Mouse (Mus musculus) kidney, embryonic 14.5 days (tissue): ENCODE data around the gene Gnl1. TPM values are rescaled to one million over a fixed set of nuclear protein-coding genes. Genes with fewer than 3 reads are reported as not detected.

Source experiments
- ATAC-seq: fragments of 200-750 bp; cut with Nextera tagmentation; 2 replicates; pipeline ENCODE4 v1.8.0; 2017; ENCODE audit warnings: moderate number of reproducible peaks, mild to moderate bottlenecking, moderate TSS enrichment, moderate library complexity; ENCODE audit not compliant: low FRiP score, low TSS enrichment
- H3K27ac ChIP-seq: fragments of 300-500 bp; sonication (generic); 2 replicates; pipeline ENCODE4 v1.5.1; 2014; ENCODE audit warnings: low read depth, mild to moderate bottlenecking, low read length, moderate library complexity, mixed read lengths
- H3K27me3 ChIP-seq: fragments of 300-500 bp; sonication (generic); 2 replicates; pipeline ENCODE4 v1.6.1; 2014; ENCODE audit warnings: mild to moderate bottlenecking, low read length; ENCODE audit not compliant: control insufficient read depth, insufficient read depth
- H3K36me3 ChIP-seq: fragments of 300-500 bp; sonication (generic); 2 replicates; pipeline ENCODE4 v1.6.1; 2014; ENCODE audit warnings: low read length, mixed read lengths; ENCODE audit not compliant: control insufficient read depth, insufficient read depth
- H3K4me1 ChIP-seq: fragments of 300-500 bp; sonication (generic); 2 replicates; pipeline ENCODE4 v1.6.1; 2014; ENCODE audit warnings: low read length, mixed read lengths; ENCODE audit not compliant: control insufficient read depth, insufficient read depth
- H3K4me2 ChIP-seq: fragments of 300-500 bp; sonication (generic); replicated peaks from 2 replicates; pipeline ENCODE4 v1.6.1; 2014; ENCODE audit warnings: low read depth, mild to moderate bottlenecking, low read length
- H3K4me3 ChIP-seq: fragments of 300-500 bp; sonication (generic); 2 replicates; pipeline ENCODE4 v1.5.1; 2014; ENCODE audit warnings: mild to moderate bottlenecking, low read length
- H3K9ac ChIP-seq: fragments of 300-500 bp; sonication (generic); 2 replicates; pipeline ENCODE4 v1.6.1; 2014; ENCODE audit warnings: low read depth, mild to moderate bottlenecking, low read length, moderate library complexity
- H3K9me3 ChIP-seq: fragments of 300-500 bp; sonication (generic); 2 replicates; pipeline ENCODE4 v1.6.1; 2016; ENCODE audit warnings: low read length; ENCODE audit not compliant: control insufficient read depth
- WGBS: fragments of 180-500 bp; shearing (Covaris S2); extraction: QIAGEN DNeasy Blood & Tissue Kit; methylation state at CpG from one replicate; pipeline ENCODE4 v1.1.7; 2014; 5-methylcytosine and 5-hydroxymethylcytosine counted together
- polyA plus RNA-seq: library from polyadenylated mRNA; unstranded; fragments of >200 nt; fragmentation: Nextera tagmentation; extraction: Ambion mirVana; gene quantifications from 2 replicates; pipeline ENCODE4 v1.2.1, GENCODE M21; 2014

The Gnl1 gene
- polyA plus RNA-seq, 1 experiment from 2014 or later: 44.5 TPM

DNA sequence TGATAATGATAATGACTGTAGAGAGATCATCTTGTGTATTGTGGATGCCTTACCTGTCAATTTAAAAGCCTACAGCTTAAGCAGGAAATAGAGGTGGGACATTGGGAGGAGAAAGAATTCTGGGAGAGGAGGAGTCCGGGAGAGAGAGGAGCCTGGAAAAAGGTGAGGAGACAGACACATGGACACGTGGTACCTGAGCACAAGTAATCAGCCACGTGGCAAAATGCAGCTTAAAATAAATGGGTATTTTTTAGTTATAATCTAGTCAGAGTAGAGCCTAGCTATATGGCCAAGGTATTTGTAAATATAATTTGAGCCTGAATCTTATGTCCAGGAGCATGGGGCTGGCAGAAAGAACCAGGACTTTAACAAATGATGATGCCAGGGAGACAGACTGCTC lies 39.9 kb downstream of the Gnl1 start:
- no peak overlapping the region for H3K4me3 ChIP-seq
- H3K27me3 ChIP-seq: no peaks in the 10 kb centered on the region
- peaks cover 6% of the 10 kb centered on the region for H3K4me1 ChIP-seq
- H3K9ac ChIP-seq: no peak overlapping the region
- no peak overlapping the region for H3K4me2 ChIP-seq
- H3K36me3 ChIP-seq: peaks cover under 1% of the 10 kb centered on the region; the same call in 1 of the 2 replicates
- WGBS: 68% methylated on average over 3 of the region's 3 CpGs
- no peak for ATAC-seq
- H3K9me3 ChIP-seq: no peaks in the 10 kb centered on the region
- H3K27ac ChIP-seq: no peak overlapping the region

DNA sequence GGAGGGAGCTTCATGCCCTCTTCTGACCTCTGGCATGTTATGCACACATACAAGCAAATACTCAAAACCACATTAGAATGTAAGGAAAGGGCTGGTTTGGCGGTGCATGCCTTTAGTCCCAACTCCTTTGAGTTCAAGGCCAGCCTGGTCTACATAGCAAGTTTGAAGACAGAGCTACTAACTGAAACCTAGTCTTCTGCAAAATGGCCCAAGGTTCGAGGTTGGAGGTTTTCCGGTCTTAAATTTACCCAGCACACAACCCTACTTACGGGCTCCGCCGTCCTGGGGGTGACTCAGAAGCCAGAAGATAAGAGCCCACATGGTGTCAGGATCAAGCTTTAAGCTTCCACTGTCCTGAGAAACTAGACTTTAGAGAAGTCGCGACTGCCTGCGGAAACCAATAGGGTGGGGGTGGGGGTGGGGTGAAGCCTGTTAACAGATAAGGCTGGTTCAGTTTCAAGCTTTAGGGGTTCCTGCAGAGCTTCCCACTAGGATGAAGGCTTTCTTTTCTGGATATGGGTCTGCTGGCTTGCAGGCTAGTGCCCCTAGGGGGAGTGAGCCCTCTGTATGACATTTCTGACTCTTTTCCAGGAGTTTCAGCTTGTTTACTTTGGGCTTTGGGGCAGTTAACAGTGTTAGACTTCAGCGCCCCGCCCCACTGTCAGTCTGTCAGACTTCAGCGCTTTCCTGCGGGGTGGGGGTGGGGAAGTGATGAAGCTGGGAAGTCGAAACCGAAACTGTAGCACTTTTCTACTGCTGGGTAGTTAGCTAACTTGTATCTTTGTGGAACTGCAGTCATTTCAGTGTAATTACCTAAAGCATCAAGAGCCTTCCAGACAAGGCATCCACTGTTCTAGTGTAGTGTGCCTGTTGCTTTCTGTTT lies 40.8 kb downstream of the Gnl1 start, which contains the start of gene H2-T24:
Gene H2-T24, minus strand, starts transcription at position 370 of the 883 bp plus-strand sequence.
- H3K27ac ChIP-seq: no peak within 1 kb of the TSS
- peaks cover 6% of the 10 kb centered on the region for H3K4me1 ChIP-seq
- H3K4me2 ChIP-seq: peak within 1 kb of the TSS; percentile 4; the same call in 1 of the 2 replicates
- no peaks in the 10 kb centered on the region for H3K9me3 ChIP-seq
- H3K27me3 ChIP-seq: no peaks in the 10 kb centered on the region
- H3K9ac ChIP-seq: no peak within 1 kb of the TSS
- no peak within 1 kb of the TSS for H3K4me3 ChIP-seq
- 38% methylated on average over 15 of the region's 15 CpGs for WGBS
- ATAC-seq: peak; percentile 36; the same call in 1 of the 2 replicates
- H3K36me3 ChIP-seq: no peaks in the 10 kb centered on the region

DNA sequence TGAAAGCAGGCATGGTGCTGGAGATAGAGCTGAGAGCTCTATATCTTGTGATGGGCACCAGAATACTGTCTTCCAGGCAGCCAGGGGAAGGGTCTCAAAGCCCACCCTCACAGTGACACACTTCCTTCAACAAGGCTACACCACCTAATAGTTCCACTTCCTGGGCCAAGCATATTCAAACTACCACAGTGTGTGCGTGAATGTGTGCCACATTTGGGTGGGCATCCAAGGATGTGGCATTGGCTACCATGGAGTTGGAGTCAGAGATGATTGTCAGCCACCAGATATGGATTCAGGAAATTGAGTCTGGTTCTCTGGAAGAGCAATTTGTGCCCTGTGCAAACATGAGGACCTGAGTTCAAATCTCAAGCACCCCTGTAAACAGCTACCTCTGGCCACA lies 41.7 kb downstream of the Gnl1 start:
- no peak overlapping the region for H3K4me3 ChIP-seq
- no peak overlapping the region for H3K9ac ChIP-seq
- peaks cover 6% of the 10 kb centered on the region for H3K4me1 ChIP-seq
- H3K9me3 ChIP-seq: no peaks in the 10 kb centered on the region
- no peaks in the 10 kb centered on the region for H3K27me3 ChIP-seq
- 90% methylated on average over 1 of the region's 1 CpGs for WGBS
- H3K36me3 ChIP-seq: no peaks in the 10 kb centered on the region
- H3K27ac ChIP-seq: no peak overlapping the region
- ATAC-seq: no peak
- no peak overlapping the region for H3K4me2 ChIP-seq

DNA sequence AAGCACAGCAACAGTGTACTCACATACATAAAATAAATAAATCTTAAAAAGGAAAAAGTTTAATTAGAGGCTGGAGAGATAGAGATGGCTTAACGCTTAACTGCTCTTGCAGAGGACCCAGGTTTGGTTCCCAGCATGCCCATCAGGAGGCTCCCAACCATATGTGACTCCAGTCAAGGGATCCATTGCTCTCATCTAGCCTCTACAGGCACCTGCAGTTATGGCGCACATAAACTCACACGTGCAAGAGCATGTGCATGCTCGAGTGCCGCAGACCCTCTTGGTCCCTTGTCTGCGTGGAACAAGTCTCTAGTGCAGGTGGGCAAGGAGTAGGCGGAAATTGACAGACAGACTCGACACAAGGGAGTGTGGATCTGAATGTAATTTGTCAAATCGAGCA lies 42.4 kb downstream of the Gnl1 start:
- H3K4me3 ChIP-seq: no peak overlapping the region
- H3K9ac ChIP-seq: no peak overlapping the region
- H3K36me3 ChIP-seq: no peaks in the 10 kb centered on the region
- no peak overlapping the region for H3K27ac ChIP-seq
- no peaks in the 10 kb centered on the region for H3K9me3 ChIP-seq
- H3K27me3 ChIP-seq: no peaks in the 10 kb centered on the region
- peaks cover 6% of the 10 kb centered on the region for H3K4me1 ChIP-seq
- 95% methylated on average over 9 of the region's 9 CpGs for WGBS
- H3K4me2 ChIP-seq: no peak overlapping the region
- ATAC-seq: no peak

DNA sequence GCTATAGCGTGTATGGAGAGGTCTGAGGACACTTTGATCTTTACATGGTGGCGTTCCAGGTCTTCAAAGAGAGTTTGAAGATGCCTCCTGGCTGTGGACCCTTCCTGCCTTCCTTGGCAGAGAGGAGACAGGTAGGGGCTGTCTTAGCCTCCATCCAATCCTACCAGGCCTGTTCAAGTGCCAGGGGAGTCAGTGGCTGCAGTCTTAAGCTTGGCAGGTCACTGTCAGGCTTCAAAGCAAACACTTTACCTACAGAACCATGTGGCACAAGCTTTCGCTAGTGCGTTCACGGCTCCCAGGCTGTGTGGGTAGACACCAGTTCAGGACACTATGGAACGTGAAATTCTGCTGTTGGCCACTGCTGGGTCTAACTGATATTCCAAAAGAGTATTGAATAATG lies 43.3 kb downstream of the Gnl1 start:
- H3K4me2 ChIP-seq: no peak overlapping the region
- peaks cover 6% of the 10 kb centered on the region for H3K4me1 ChIP-seq
- H3K36me3 ChIP-seq: no peaks in the 10 kb centered on the region
- H3K4me3 ChIP-seq: no peak overlapping the region
- no peaks in the 10 kb centered on the region for H3K27me3 ChIP-seq
- H3K9me3 ChIP-seq: no peaks in the 10 kb centered on the region
- H3K9ac ChIP-seq: no peak overlapping the region
- WGBS: 87% methylated on average over 6 of the region's 6 CpGs
- ATAC-seq: no peak
- H3K27ac ChIP-seq: no peak overlapping the region

DNA sequence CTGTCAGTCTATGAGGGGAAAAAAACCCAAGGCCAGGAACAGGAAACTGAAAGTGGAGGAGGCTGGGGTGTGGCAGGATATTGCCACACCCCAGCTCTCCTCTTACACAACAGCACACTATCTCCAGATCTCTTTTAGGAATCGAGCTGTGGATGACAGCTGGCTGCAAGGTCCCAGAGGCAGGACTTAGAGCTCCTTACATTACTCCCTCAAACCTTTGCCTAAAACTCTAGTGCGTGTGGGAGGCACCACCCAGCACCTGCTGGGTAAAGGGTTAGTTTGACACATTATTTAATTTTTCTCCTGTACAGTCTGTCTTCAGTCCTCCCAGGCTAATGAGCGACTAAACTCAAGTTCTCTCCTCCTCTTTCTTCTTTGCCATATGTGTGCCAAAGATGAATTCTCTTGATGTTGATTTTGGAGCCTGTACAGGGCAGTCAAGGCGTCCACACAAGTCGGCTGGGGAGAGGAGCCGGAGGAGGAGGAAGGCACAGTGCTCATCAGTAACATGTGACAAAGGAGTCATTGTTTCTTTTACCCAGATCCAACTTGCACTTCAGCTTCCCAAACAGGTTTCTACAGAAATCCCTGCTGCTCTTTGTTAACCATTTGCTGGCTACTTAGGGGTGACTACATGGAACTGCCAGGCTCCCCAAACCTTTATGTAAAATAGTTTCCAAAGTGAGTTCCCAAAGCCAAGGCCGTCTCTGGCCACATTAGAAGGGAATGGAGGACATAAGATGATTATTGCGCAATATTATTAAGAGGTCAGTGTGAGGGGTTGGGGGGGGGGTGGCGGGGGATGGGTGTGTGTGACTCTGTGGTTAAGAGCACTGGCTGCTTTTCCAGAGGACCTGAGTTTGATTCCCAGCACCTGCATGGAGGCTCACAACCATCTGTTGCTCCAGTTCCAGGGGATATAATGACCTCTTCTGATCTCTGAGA lies 44.3 kb downstream of the Gnl1 start:
- no peaks in the 10 kb centered on the region for H3K27me3 ChIP-seq
- H3K36me3 ChIP-seq: no peaks in the 10 kb centered on the region
- ATAC-seq: no peak
- H3K9me3 ChIP-seq: no peaks in the 10 kb centered on the region
- no peak overlapping the region for H3K9ac ChIP-seq
- H3K4me1 ChIP-seq: peaks cover 6% of the 10 kb centered on the region
- H3K4me3 ChIP-seq: no peak overlapping the region
- H3K4me2 ChIP-seq: no peak overlapping the region; the same call in 1 of the 2 replicates
- 0 out of 2 replicates have a peak overlapping the region, but pooled peaks have one; percentile 7 for H3K27ac ChIP-seq
- 48% methylated on average over 9 of the region's 9 CpGs for WGBS

DNA sequence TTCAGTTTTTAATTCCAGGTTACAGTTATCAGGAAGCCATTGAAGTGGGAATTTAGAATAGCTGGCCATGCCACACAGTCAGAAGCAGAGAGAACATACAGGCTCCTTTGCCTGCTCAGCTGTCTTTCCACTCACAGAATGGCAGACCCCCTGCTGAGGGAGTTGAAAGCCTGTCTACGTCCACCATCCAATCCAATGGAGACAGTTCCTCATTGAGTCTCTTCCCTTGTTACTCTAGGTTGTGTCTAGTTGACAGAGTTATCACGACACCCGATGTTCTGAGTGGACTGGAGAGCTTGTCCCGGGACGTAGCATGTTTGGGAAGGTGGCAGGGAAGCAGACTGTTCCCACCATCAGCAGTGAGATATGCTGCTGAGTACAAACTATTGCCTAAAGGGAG lies 45.5 kb downstream of the Gnl1 start:
- Histone ChIP-seq H3K27me3 (no peaks in the 10 kb centered on the region), H3K4me1 (peaks cover 6% of the 10 kb centered on the region), H3K9ac (no peak overlapping the region), H3K9me3 (no peaks in the 10 kb centered on the region), H3K4me2 (no peak overlapping the region), H3K4me3 (no peak overlapping the region), H3K27ac (no peak overlapping the region), H3K36me3 (no peaks in the 10 kb centered on the region)
- ATAC-seq: no peak
- WGBS: 78% methylated on average over 5 of the region's 5 CpGs

DNA sequence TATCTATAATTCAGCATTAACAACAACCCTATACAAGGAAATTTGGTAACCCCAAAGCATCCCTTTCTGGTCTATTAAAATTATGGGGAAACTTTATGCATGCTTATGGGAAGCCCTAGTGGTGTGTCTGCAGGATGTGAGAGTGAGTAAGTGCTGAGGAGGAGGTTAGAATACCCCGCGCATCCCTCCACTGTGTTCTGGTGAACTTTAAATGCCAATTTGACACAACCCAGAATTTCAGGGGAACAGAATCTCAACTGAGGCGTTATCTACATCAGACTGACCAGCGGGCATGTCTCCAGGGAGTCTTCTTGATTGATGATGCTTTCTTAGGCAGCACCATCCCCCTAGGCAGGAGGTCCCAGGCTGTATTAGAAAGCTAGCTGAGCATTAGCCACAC lies 46.2 kb downstream of the Gnl1 start:
- no peaks in the 10 kb centered on the region for H3K36me3 ChIP-seq
- H3K4me1 ChIP-seq: peaks cover 6% of the 10 kb centered on the region
- H3K9ac ChIP-seq: no peak overlapping the region
- no peaks in the 10 kb centered on the region for H3K9me3 ChIP-seq
- H3K27ac ChIP-seq: no peak overlapping the region
- WGBS: 73% methylated on average over 4 of the region's 4 CpGs
- H3K4me3 ChIP-seq: no peak overlapping the region
- H3K4me2 ChIP-seq: no peak overlapping the region
- ATAC-seq: no peak
- H3K27me3 ChIP-seq: no peaks in the 10 kb centered on the region
